Mouse (Mus musculus) layer of hippocampus, adult 2 months (tissue): ENCODE measurements around the gene Ccnc. TPM values are rescaled to one million over a fixed set of nuclear protein-coding genes. Genes with fewer than 3 reads are reported as not detected.
"Not testable (repeated sequence)": the region's sequence is repeated elsewhere in the genome, so short reads cannot be mapped to it uniquely, and the experiment has no call there.

ENCODE experiments used
- DNase-seq, 2 experiments: peaks; one replicate each; pipeline ENCODE4 v3.0.0; 2022; ENCODE audit warnings: low spot score in 2 of 2
- H3K27ac ChIP-seq: fragments of 200-600 bp; 2 replicates; pipeline ENCODE4 v1.8.1; 2022
- H3K4me3 ChIP-seq: fragments of 200-600 bp; 2 replicates; pipeline ENCODE4 v1.8.1; 2022; ENCODE audit warnings: mild to moderate bottlenecking
- CTCF ChIP-seq: fragments of 200-600 bp; conservative IDR thresholded peaks from 2 replicates; pipeline ENCODE4 v1.8.1; 2022; ENCODE audit warnings: antibody characterized with exemption, mild to moderate bottlenecking, moderate library complexity
- total RNA-seq, 2 experiments: library from RNA; stranded (reverse); gene quantifications; 2 replicates each; pipeline ENCODE4 v1.2.3; 2021

Ccnc gene
- total RNA-seq, 2 experiments from 2014 or later = 35.2 to 37.9 TPM

DNA sequence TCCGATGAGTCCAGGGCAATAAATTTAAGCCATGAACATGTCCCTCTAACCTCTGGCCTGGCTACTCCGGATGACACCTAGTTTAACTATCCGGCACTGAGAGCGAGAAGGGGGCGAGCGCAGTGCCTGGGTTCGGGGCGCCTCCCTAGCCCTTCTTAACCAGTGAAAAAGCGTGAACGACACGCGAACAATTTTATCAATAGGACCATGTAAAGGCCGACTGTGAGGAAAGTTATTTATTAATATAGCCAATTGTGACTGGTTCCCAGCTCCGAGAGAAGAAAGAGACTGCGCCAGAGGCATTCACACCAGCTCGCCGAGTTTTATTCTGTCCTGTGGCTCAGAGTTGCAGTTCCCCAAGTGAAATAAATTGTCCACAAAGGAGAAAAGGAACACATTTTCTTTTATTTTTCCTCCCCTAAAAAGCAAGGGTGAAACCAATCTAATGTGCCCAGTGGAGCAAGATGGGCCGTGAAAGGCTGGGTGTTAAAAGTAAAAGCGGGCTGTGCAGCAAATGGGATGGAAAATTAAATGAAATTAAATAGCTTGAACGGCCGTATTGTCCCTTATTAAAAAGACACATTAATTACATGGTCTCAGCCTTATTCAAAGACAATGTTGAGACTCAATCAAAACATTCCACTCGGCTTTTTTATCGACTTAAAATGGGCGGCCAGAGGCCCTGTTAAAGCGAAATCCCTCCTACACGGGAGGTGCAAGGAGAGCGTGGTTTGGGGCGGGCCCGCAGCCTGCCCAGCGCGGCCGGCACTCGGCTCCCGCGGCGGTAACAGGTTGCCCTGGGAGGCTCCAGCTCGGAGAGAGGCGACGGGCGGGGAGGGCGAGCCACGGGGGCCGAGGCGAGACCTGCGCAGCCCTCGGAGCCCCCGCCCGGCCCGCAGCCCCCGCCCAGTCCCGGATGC lies 39.5 kb upstream of the Ccnc start:
- H3K4me3 ChIP-seq = peak overlapping the region; percentile 41
- H3K27ac ChIP-seq = no peak overlapping the region
- TF ChIP-seq CTCF = no peak
- no peak for DNase-seq

DNA sequence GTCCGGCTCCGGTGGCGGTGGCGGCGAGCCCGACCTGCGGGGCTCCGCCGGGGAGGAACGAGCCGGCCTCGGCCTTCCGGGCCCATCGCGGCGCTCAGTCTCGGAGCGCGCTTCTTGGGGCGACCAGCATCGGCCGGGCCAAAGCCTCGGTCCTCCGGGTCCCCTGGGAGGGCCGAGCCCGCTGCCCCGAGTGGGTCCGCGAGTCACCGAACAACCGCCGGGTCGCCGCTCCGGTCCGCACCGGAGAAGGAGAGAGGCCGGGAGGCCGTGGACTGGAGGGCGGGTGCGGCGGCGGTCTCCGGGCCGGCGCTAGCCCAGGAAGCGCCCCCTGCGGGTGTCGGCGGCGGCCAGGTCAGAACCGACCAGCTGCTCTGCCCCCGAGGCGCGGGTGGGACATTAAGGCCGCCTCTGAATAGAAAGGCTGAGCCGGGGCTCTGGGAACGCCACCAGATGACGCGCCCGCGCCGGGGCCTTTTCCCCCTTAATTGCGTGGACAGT lies 38.7 kb upstream of the Ccnc start:
- Histone ChIP-seq H3K4me3 (peak overlapping the region; percentile 41), H3K27ac (no peak overlapping the region)
- DNase-seq = no peak
- TF ChIP-seq CTCF = peak; percentile 17; the same call in 1 of the 2 replicates

DNA sequence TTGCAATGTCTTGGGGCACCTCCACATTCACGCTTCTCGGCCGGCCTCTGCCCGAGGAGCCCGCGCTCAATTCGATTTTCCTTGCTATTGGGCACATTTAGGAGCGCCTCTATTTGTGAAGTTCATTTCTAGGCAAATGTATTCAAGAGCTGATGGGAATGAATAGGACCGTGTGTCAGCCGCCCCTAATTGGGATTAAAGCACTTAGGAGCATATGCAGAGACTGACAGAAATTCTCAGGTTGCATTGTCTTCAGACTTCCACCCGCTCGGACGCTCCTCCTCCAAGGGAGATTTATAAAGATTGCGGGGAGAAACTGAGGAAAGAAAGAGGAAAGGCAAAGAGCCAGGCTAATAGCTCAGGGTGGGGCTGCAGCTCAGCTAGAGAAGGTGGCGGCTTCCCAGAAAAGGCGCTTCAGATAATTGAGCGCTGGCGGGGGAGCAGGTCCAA lies 38.0 kb upstream of the Ccnc start:
- TF ChIP-seq CTCF = no peak
- DNase-seq = no peak
- Histone ChIP-seq H3K27ac (no peak overlapping the region), H3K4me3 (no peak overlapping the region; the same call in 1 of the 2 replicates)

DNA sequence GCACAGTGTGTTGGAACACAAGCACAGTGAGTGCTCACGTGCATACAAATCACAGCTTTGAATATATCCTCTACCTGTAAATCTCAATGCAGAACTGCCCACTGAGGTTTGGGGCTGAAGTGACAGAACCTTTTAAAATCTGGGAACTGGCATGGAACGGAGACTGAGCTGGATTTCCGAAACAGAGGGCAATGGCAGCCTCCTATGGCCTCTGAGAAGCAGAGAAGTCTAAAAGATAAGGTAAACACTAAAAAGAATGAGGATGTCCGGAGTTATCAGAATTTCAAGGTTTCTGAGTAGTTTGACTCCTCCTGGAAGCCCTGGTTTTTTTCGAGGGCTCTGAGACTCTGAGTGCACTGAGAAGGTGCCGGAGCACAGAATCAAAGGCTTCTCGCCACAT lies 37.3 kb upstream of the Ccnc start:
- no peak for TF ChIP-seq CTCF
- H3K27ac ChIP-seq = no peak overlapping the region
- DNase-seq = no peak
- no peak overlapping the region for H3K4me3 ChIP-seq

DNA sequence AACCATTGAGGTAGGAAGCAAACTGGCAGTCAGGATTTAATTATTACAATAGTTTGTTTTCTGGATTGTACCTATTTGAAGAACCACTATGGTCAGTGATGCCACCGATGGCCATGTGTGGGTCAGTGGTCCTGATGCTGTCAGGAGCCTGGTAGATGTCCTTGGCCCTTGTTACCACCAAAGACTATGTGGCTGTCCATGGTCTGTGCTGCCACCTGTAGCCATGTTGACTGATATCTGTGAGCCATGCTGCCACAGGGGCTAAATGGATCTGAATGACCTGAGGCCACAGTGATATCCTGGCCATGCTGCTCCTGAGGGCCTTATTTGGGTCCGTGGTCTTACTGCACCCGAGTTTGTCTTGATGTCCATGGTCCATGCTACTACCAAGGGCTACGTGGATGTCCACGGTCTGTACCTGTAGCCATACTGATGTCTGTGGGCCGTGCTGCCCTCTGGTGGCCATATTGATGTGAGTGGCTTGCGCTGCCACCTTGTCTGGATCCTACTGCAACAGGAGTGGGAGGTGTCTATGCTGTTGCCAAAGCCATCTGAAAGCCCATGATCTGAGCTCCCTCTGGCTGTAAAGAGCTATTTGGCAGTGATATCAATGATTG lies 31.8 kb upstream of the Ccnc start:
- Histone ChIP-seq H3K4me3 (no peak overlapping the region), H3K27ac (no peak overlapping the region)
- peak in 1 of 2 experiments; percentile 43 for DNase-seq
- peak; percentile 75 for TF ChIP-seq CTCF

DNA sequence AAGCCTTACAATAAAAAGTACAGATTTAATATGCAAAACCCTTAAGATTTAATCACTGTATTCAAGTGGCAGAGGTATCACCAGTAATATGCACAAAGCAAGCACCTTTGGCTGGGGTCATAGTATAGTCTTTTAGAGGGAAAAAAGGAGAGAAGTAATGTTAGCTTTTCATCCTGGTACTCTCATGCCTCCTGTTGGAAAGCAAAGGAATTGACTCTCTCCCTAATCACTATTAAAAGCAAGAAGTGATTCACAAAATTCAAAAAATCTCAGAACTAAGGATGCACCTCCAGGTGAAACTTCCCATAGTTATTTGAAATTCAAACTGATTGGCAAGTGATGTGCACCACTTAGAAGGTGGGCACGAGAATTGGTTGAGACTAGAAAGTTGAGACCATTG lies 22.5 kb upstream of the Ccnc start:
- no peak overlapping the region for H3K27ac ChIP-seq
- no peak overlapping the region for H3K4me3 ChIP-seq
- DNase-seq = no peak
- TF ChIP-seq CTCF = peak; percentile 68

DNA sequence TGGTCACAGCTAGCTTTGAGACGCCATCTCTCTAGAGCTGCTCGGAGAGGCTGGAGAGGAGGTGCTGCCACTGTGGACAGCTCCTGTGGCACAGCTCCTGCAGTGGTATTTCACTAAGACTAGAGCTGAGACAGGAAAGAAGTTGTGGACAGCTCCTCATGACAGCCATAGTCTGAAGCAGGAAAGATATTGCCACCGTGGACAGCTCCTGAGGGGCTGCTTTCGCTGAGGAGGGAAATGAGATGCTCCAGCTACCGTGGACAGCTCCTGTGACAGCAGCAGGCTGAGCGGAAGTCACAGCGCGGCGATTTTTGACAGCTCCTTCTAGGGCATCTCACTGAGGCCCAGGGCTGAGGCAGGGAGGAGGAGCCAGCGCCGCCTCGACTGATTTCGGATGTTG lies 15.4 kb upstream of the Ccnc start:
- no peak overlapping the region for H3K27ac ChIP-seq
- TF ChIP-seq CTCF = no peak
- DNase-seq = peak in 1 of 2 experiments; percentile 37
- H3K4me3 ChIP-seq = no peak overlapping the region

DNA sequence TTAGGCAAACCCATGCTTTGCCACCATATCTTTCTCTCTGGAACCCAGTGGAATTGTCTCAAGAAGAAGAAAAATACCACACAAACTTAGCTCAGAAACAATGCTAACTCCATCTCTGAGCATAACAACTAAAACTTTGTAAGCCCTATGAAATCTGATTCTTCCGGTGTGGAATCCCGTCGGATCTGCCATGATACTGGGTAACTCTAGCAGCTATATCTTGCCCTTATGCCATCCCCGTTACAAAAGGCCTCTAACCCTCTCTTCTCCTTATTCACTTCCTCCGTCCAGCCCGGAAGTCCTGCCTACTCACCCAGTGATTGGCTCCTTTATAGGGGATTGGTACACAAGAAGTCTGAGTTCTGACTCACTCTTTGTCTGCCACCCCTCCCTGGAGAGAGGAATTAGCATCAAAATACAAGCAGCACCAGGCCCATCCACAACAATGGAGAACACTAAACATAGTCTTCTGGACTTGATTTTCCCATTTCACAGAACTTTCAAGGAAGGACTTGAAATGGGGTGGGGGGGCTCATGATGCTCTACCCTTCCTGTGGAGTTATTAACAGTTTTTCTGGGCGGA lies 4.7 kb upstream of the Ccnc start:
- Histone ChIP-seq H3K27ac (no peak overlapping the region), H3K4me3 (no peak overlapping the region)
- no peak for TF ChIP-seq CTCF
- DNase-seq = no peak

DNA sequence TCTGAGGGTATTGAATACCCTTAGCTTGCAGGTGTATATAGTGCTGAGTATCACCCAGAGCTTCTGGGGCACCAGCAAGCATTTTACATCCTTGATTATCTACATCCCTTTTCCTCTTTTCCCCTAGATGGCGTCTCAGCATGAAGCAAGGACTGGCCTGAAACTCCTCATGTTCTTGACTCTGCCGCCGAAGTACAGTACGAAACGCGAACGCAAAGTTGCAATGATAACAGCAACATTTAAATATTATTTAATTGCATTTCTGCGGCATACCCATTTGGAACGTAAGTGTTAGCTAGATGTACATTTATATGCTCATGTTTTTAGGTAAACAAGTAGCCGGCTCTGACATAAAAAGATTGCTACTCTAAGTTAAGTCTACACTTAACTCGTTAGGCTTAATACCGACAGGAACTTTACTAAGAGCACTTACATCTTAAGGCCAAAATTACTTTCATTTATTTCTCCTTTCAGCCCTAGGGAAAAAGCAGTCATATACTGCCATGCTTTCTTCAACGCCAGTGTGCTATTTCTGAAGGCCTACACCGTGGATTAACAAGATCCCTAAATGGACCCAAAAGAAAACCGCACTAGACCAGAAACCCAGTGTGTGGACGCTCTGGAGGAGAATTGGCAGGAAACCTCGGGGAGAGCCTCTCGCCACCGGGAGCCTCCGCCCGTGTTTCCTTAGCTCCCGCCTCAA lies 438 bp upstream of the Ccnc start:
- peak; percentile 82 for TF ChIP-seq CTCF
- Histone ChIP-seq H3K4me3 (peak overlapping the region; percentile 97), H3K27ac (peak overlapping the region; percentile 91)
- DNase-seq = peak; percentile 15 to 49

DNA sequence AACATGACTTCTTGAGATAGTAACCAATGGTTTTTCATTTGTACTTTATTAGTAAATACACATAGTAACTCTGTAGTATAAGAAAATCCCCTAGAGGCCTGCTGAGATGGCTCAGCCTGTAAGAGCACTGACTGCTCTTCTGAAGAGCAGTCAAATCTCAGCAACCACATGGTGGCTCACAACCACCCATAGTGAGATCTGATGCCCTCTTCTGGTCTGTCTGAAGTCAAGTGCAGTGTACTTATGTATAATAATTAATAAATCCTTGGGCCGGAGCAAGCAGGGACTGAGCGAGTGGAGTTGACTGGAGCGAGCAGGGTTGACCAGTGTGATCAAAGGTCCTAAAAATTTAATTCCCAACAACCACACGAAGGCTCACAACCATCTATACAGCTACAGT lies 11.7 kb downstream of the Ccnc start:
- H3K4me3 ChIP-seq = no peak overlapping the region
- no peak for DNase-seq
- no peak overlapping the region for H3K27ac ChIP-seq
- peak; percentile 63 for TF ChIP-seq CTCF

DNA sequence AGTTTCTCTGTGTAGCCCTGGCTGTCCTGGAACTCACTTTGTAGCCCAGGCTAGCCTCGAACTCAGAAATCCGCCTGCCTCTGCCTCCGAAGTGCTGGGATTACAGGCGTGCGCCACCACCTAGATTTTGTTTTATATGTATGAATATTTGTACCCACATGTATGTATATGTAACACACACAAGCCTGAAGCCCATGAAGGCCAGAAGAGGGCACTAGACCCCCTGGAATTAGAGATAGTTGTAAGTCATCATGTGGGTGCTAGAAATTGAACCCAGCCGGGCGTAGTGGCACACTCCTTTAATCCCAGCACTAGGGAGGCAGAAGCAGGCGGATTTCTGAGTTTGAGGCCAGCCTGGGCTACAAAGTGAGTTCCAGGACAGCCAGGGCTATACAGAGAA lies 16.6 kb downstream of the Ccnc start:
- peak; percentile 34; the same call in 1 of the 2 replicates for TF ChIP-seq CTCF
- H3K27ac ChIP-seq, H3K4me3 ChIP-seq, DNase-seq: not testable (repeated sequence)

DNA sequence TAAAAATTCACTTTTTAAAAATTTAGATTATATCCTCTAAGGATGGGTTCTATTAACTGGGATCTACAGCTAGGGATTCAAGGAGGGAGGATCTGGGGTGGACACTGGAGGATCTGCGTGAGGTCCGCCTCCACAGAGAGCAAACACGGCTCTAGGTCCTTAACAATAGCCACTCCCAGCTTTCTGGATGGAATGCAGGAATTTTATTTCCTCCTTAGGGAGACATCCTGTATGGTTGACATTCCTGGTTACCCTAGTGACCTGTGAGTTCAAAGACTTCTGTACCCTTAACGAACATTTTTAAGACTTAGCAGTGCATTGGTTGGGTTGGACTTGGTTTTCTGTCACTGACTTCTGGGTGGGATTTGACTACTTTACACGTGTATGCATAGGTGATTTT lies 18.2 kb downstream of the Ccnc start:
- Histone ChIP-seq H3K4me3 (no peak overlapping the region), H3K27ac (no peak overlapping the region)
- no peak for TF ChIP-seq CTCF
- DNase-seq = no peak
